Mouse (Mus musculus) gastrocnemius, adult 8-10 months (tissue): ENCODE results near the gene Itgb2l. TPM values are rescaled to one million over a fixed set of nuclear protein-coding genes. Genes with fewer than 3 reads are reported as not detected.

Experiments
- total RNA-seq, 4 experiments: library from RNA; stranded (reverse); gene quantifications; 2 replicates each; pipeline ENCODE4 v1.2.4; 2022

The Itgb2l gene
- total RNA-seq, 4 experiments from 2014 or later = not detected

Other genes starting within 250 kb of the Itgb2l start
- gene Sh3bgr, start 243.2 kb downstream of the Itgb2l start, total RNA-seq = 1,000 to 10,000 TPM in 3 of 4 experiments, 100 to 1,000 TPM in 1; 903 to 1,283 (median 1,111) TPM
- gene B3galt5, start 207.8 kb downstream of the Itgb2l start, total RNA-seq = not detected
- gene Pcp4, start 24.0 kb upstream of the Itgb2l start, total RNA-seq = not detected